Mouse (Mus musculus) C2C12 (cell line): ENCODE measurements around the gene Cabp7.

ENCODE experiments used
- CTCF ChIP-seq: IDR thresholded peaks from one replicate; pipeline ENCODE4 v1.5.1; 2011; ENCODE audit not compliant: control insufficient read depth, insufficient read depth, insufficient read length
- USF1 ChIP-seq: IDR thresholded peaks from one replicate; pipeline ENCODE4 v1.6.1; 2011; ENCODE audit warnings: low read depth, mild to moderate bottlenecking, control low read depth, moderate library complexity

DNA sequence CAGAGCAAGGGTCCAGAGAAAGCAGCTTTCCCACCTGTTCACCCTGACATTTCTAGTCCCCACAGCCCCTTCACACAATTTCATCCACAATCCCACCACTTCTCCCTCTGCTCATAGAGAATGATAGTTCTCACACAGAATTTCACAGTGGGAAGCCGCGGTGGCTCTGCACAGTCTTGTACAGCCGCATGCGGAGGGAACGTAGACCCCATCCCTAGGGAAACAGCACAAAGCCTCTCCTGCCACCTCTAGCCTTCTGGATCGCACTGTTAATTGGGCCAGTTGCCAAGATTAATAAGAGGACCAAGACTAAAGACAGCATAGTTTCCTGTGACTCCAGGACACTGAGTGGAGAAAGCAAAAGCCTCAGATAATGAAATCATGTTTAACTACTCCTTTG, 45.0 kb upstream of the Cabp7 start:
- TF ChIP-seq CTCF (no peak), USF1 (no peak)
